Mouse (Mus musculus) right cerebral cortex, postnatal 10 days (tissue): ENCODE data around the gene Pank4.

Experiments used
- DNase-seq, 2 experiments: peaks; one replicate each; pipeline ENCODE4 v3.0.0; 2021; ENCODE audit warnings: low spot score in 2 of 2

Gene Pank4

GRCm38 (mm10) chr4:154963901-154964580, at the start of gene Pank4:
Pank4 (plus strand) TSS chr4:154964123.
- DNase-seq, result peak; percentile 95 to 96

GRCm38 (mm10) chr4:154914252-154914651, 49.7 kb upstream of the Pank4 start:
- no peak for DNase-seq

- no peak for DNase-seq
These were observed 49.2 kb upstream of the Pank4 start for GRCm38 (mm10) chr4:154914707-154915106.

GRCm38 (mm10) chr4:154915286-154915685, 48.6 kb upstream of the Pank4 start:
- DNase-seq, result no peak

GRCm38 (mm10) chr4:154916662-154917061, 47.3 kb upstream of the Pank4 start:
- no peak for DNase-seq

- no peak for DNase-seq
These were observed 41.6 kb upstream of the Pank4 start for GRCm38 (mm10) chr4:154922291-154922690.

GRCm38 (mm10) chr4:154922931-154923330, 41.0 kb upstream of the Pank4 start:
- DNase-seq, result no peak

GRCm38 (mm10) chr4:154925413-154925812, 38.5 kb upstream of the Pank4 start:
- no peak for DNase-seq

GRCm38 (mm10) chr4:154926969-154927898, 36.7 kb upstream of the Pank4 start:
- no peak for DNase-seq

- no peak for DNase-seq
These were observed 36.0 kb upstream of the Pank4 start for GRCm38 (mm10) chr4:154927899-154928337.

GRCm38 (mm10) chr4:154928395-154929087, 35.4 kb upstream of the Pank4 start, which contains the start of gene Tnfrsf14:
Tnfrsf14 (minus strand) TSS chr4:154928563.
- DNase-seq, result no peak

GRCm38 (mm10) chr4:154929088-154929660, 34.7 kb upstream of the Pank4 start:
- DNase-seq, result no peak

- no peak for DNase-seq
These were observed 30.5 kb upstream of the Pank4 start for GRCm38 (mm10) chr4:154933306-154933907.

GRCm38 (mm10) chr4:154934800-154935199, 29.1 kb upstream of the Pank4 start:
- no peak for DNase-seq

GRCm38 (mm10) chr4:154935788-154936187, 28.1 kb upstream of the Pank4 start:
- DNase-seq, result no peak

GRCm38 (mm10) chr4:154936542-154937255, 27.2 kb upstream of the Pank4 start:
- no peak for DNase-seq

- DNase-seq, result no peak
These were observed 26.2 kb upstream of the Pank4 start for GRCm38 (mm10) chr4:154937746-154938145.

- no peak for DNase-seq
These were observed 23.8 kb upstream of the Pank4 start for GRCm38 (mm10) chr4:154940156-154940555.

GRCm38 (mm10) chr4:154941831-154942230, 22.1 kb upstream of the Pank4 start:
- DNase-seq, result no peak

GRCm38 (mm10) chr4:154942632-154943322, 21.1 kb upstream of the Pank4 start:
- no peak for DNase-seq
